Mouse (Mus musculus) G1E (cell line): Measurements from ENCODE around the gene Cib3.

Experiments used
- CTCF ChIP-seq: IDR thresholded peaks from 2 replicates; pipeline ENCODE4 v1.5.1; 2012; ENCODE audit warnings: low read depth, low read length, inconsistent platforms, mixed read lengths
- POLR2AphosphoS5 ChIP-seq: IDR thresholded peaks from 2 replicates; pipeline ENCODE4 v1.6.1; 2012; ENCODE audit warnings: low read depth, low read length, inconsistent platforms; ENCODE audit not compliant: insufficient replicate concordance
- TAL1 ChIP-seq: conservative IDR thresholded peaks from 2 replicates; pipeline ENCODE4 v1.6.1; 2012; ENCODE audit warnings: low read depth, low read length, inconsistent platforms, mixed read lengths

DNA sequence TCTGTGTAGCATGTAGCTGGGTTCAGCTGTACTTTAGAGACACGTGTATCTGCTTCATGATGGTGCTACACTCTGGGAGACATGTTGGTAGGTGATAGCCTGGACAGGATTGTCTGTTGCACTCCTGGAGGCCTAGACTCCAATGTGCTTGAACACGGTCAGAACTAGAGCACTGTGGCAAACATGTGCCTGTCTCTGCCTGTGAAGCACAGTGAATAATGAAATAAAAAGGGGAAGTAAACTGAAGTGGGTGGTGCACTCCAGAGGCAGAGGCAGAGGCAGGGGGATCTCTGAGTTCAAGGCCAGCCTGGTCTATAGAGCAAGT is 22.5 kb downstream of the Cib3 start:
- TF ChIP-seq POLR2AphosphoS5 (no peak), CTCF (no peak), TAL1 (no peak)
